Mouse (Mus musculus): ENCODE measurements around the gene Olfr1431.
"Not testable (repeated sequence)": the region's sequence is repeated elsewhere in the genome, so short reads cannot be mapped to it uniquely, and the experiment has no call there.

Gene Olfr1431

DNA sequence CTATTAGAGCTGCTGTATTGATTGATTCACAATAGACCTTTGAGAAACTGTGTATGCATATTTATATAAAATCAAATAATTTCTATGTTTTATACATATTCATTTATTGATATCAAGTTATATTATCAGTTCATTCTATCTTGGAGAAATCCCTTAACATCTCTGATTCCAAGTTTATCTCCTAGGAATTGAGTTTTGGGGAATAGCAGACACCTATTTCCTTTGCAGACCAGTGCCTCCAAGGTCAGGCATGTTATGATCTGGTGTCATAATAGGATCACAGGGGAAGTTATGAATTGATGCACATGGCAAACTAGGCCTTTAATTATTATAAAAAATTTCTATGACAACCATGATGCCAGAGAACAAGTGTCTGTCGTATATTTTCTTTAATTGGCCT, at the start of gene Olfr1431:
Olfr1431 (plus strand) TSS at position 301 of the 400 bp plus-strand sequence.
- DNase-seq (ENCODE audit: low spot score in 2 of 2) = no peak

- DNase-seq (ENCODE audit: low spot score in 2 of 2) = not testable (repeated sequence)
Observed at GRCm38 (mm10) chr19:12170062-12170599, 30.3 kb upstream of the Olfr1431 start, which contains the start of gene Olfr1555-ps1. Gene Olfr1555-ps1, minus strand, starts transcription at chr19:12170112.

DNA sequence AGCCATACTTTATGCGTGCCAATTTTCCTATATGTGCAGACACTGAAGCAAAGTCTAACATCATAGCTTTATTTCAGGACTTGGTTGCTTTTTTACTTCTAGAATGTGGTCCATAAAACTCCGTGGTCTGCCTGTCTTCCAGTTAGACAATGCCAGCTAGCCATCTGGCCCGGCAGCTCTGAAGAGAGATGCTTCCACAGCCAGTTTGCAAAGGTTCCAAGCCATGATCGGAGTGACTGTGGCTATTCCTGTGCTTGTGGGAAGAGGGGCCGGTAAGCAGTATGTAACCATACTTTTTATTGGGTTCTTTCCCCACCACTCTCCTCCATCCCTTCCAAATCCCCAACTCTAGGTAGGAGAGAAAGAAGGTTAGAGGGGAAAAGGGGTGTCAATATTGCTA, 25.0 kb upstream of the Olfr1431 start:
- not testable (repeated sequence) for DNase-seq (ENCODE audit: low spot score in 2 of 2)

DNA sequence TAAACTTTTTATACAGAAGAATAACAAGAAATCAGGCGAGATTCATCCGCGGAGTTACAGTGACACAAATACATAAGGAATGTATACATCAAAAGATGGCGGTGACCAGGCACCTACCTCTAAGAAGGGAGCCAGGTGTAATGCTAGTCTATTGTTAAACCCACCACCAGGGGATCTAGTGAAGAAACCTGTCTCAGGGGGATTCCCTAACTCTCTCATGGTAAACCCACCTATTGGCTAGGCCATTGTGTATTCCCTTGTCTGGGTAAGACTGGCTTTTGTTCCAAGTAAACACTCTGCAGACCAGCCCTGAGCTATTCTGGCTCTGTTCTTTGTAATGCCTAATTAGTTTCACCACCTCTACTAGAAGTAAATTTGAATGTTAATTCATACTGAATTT, 1.4 kb upstream of the Olfr1431 start:
- not testable (repeated sequence) for DNase-seq (ENCODE audit: low spot score in 2 of 2)

DNA sequence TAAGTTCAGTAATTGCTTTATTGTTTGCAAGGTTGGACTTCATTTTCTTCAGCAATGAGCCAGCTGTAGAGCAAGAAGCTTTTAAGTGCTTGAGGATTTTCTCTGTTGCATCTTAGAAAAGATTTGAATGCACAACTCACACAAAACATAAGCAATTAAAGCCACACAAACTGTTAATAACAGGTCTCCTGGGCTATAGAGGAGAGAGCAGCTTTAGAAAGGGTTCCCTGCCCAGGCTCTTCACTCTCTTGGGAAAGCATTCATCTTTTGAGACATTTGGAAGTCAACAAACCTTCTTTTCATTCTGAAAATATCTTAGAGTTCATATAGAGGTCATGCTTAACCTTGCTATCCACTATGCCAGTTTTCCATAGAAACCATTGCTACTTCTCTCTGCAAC, 32.1 kb downstream of the Olfr1431 start, which contains the start of gene Olfr1432:
Olfr1432 (minus strand) TSS at position 101 of the 400 bp plus-strand sequence.
- DNase-seq (ENCODE audit: low spot score in 2 of 2) = not testable (repeated sequence)

GRCm38 (mm10) chr19:12241559-12241958, 41.1 kb downstream of the Olfr1431 start, which contains the start of gene Olfr262:
Gene Olfr262, minus strand, starts transcription at chr19:12241659.
- no peak for DNase-seq (ENCODE audit: low spot score in 2 of 2)

DNA sequence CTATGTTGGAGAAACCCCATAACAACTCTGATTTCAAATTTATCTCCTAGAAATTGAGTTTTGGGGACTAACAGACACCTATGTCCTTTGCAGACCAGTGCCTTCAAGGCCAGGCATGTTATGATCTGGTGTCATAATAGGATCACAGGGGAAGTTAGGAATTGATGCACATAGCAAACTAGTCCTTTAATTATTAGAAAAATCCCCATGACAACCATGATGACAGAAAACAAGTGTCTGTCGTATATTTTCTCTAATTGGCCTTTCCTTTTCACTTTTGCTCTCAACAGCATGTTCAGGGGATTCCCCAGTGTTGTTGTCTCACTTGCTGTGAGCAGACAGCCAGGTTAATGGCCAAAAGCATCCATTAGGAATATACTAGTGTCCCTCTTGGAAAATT, 60.3 kb downstream of the Olfr1431 start, which contains the start of gene Olfr235:
Olfr235 (plus strand) TSS at position 301 of the 400 bp plus-strand sequence.
- DNase-seq (ENCODE audit: low spot score in 2 of 2) = no peak

All from urinary bladder, postnatal 4 days (tissue).